Mouse (Mus musculus) intestine, embryonic 16.5 days (tissue): ENCODE data around the gene Hist1h3f. TPM values are rescaled to one million over a fixed set of nuclear protein-coding genes. Genes with fewer than 3 reads are reported as not detected.
"Not testable (repeated sequence)": the region's sequence is repeated elsewhere in the genome, so short reads cannot be mapped to it uniquely, and the experiment has no call there.

Experiments used
- ATAC-seq: fragments of 200-750 bp; cut with Nextera tagmentation; 2 replicates; pipeline ENCODE4 v1.8.0; 2017; ENCODE audit warnings: moderate TSS enrichment, moderate library complexity
- H3K27ac ChIP-seq: fragments of 300-500 bp; sonication (generic); 2 replicates; pipeline ENCODE4 v1.5.1; 2014; ENCODE audit warnings: mild to moderate bottlenecking, low read length
- H3K27me3 ChIP-seq: fragments of 300-500 bp; sonication (generic); replicated peaks from 2 replicates; pipeline ENCODE4 v1.6.1; 2014; ENCODE audit warnings: low read length, control low read depth, mixed read lengths; ENCODE audit not compliant: control insufficient read depth, insufficient read depth
- H3K36me3 ChIP-seq: fragments of 300-500 bp; sonication (generic); 2 replicates; pipeline ENCODE4 v1.6.1; 2014; ENCODE audit warnings: low read length, control low read depth; ENCODE audit not compliant: control insufficient read depth, insufficient read depth
- H3K4me1 ChIP-seq: fragments of 300-500 bp; sonication (generic); 2 replicates; pipeline ENCODE4 v1.6.1; 2014; ENCODE audit warnings: low read length, control low read depth, mixed read lengths; ENCODE audit not compliant: control insufficient read depth, insufficient read depth
- H3K4me2 ChIP-seq: fragments of 300-500 bp; sonication (generic); 2 replicates; pipeline ENCODE4 v1.6.1; 2014; ENCODE audit warnings: low read depth, low read length, control low read depth
- H3K4me3 ChIP-seq: fragments of 300-500 bp; sonication (generic); 2 replicates; pipeline ENCODE4 v1.5.1; 2014; ENCODE audit warnings: mild to moderate bottlenecking, low read length
- H3K9ac ChIP-seq: fragments of 300-500 bp; sonication (generic); 2 replicates; pipeline ENCODE4 v1.6.1; 2014; ENCODE audit warnings: low read depth, low read length
- H3K9me3 ChIP-seq: fragments of 300-500 bp; sonication (generic); 2 replicates; pipeline ENCODE4 v1.6.1; 2016; ENCODE audit warnings: low read length, control low read depth; ENCODE audit not compliant: control insufficient read depth
- WGBS: fragments of 180-500 bp; shearing (Covaris S2); extraction: QIAGEN DNeasy Blood & Tissue Kit; methylation state at CpG from one replicate; pipeline ENCODE4 v1.1.7; 2014; 5-methylcytosine and 5-hydroxymethylcytosine counted together
- polyA plus RNA-seq: library from polyadenylated mRNA; unstranded; fragments of >200 nt; fragmentation: Nextera tagmentation; extraction: Ambion mirVana; gene quantifications from 2 replicates; pipeline ENCODE4 v1.2.1, GENCODE M21; 2015

Hist1h3f gene
- polyA plus RNA-seq, 1 experiment from 2014 or later: 0.60 TPM

- H3K27me3 ChIP-seq: no peaks in the 10 kb centered on the region
- H3K36me3 ChIP-seq: no peaks in the 10 kb centered on the region
- peak overlapping the region; percentile 65 for H3K4me2 ChIP-seq
- H3K27ac ChIP-seq: peak overlapping the region; percentile 98
- peaks cover 21% of the 10 kb centered on the region for H3K4me1 ChIP-seq
- peak overlapping the region; percentile 67 for H3K9ac ChIP-seq
- ATAC-seq: peak; percentile 34
- under 1% methylated on average over 15 of the region's 15 CpGs for WGBS
- H3K9me3 ChIP-seq: no peaks in the 10 kb centered on the region
- H3K4me3 ChIP-seq: peak overlapping the region; percentile 55
These were observed 9.3 kb upstream of the Hist1h3f start for GRCm38 (mm10) chr13:23534368-23535131.

GRCm38 (mm10) chr13:23535137-23536075, 8.4 kb upstream of the Hist1h3f start, which contains the start of gene Hist1h3g:
TSS of gene Hist1h3g (plus strand) at chr13:23535422.
- not testable (repeated sequence) for H3K36me3 ChIP-seq, H3K27me3 ChIP-seq, H3K9me3 ChIP-seq
- peak within 1 kb of the TSS; percentile 98 for H3K27ac ChIP-seq
- H3K9ac ChIP-seq: peak within 1 kb of the TSS; percentile 68
- peak; percentile 91 for ATAC-seq
- WGBS: 1% methylated on average over 37 of the region's 62 CpGs
- H3K4me2 ChIP-seq: peak within 1 kb of the TSS; percentile 65
- peak within 1 kb of the TSS; percentile 55 for H3K4me3 ChIP-seq
- peaks cover 21% of the 10 kb centered on the region for H3K4me1 ChIP-seq

GRCm38 (mm10) chr13:23536076-23536822, 7.6 kb upstream of the Hist1h3f start:
- Histone ChIP-seq H3K4me1 (peaks cover 21% of the 10 kb centered on the region), H3K9ac (peak overlapping the region; percentile 62), H3K9me3 (no peaks in the 10 kb centered on the region), H3K36me3 (no peaks in the 10 kb centered on the region), H3K27me3 (no peaks in the 10 kb centered on the region), H3K4me2 (peak overlapping the region; percentile 65), H3K4me3 (peak overlapping the region; percentile 44), H3K27ac (peak overlapping the region; percentile 35)
- WGBS: 12% methylated on average over 7 of the region's 7 CpGs
- no peak for ATAC-seq

- H3K9ac ChIP-seq: no peak overlapping the region
- WGBS: 68% methylated on average over 3 of the region's 3 CpGs
- H3K9me3 ChIP-seq: no peaks in the 10 kb centered on the region
- peaks cover 20% of the 10 kb centered on the region for H3K4me1 ChIP-seq
- no peak for ATAC-seq
- no peaks in the 10 kb centered on the region for H3K36me3 ChIP-seq
- no peak overlapping the region for H3K27ac ChIP-seq
- H3K4me3 ChIP-seq: no peak overlapping the region
- peak overlapping the region; percentile 12; the same call in 1 of the 2 replicates for H3K4me2 ChIP-seq
- no peaks in the 10 kb centered on the region for H3K27me3 ChIP-seq
These were observed 6.7 kb upstream of the Hist1h3f start for GRCm38 (mm10) chr13:23537006-23537710.

- Histone ChIP-seq H3K27me3 (no peaks in the 10 kb centered on the region), H3K27ac (no peak overlapping the region), H3K4me1 (peaks cover 9% of the 10 kb centered on the region; the same call in 1 of the 2 replicates), H3K36me3 (no peaks in the 10 kb centered on the region), H3K4me2 (no peak overlapping the region), H3K4me3 (no peak overlapping the region), H3K9ac (no peak overlapping the region), H3K9me3 (no peaks in the 10 kb centered on the region)
- WGBS: 76% methylated on average over 5 of the region's 5 CpGs
- ATAC-seq: no peak
These were observed 5.6 kb upstream of the Hist1h3f start for GRCm38 (mm10) chr13:23538249-23538648.

GRCm38 (mm10) chr13:23539821-23540220, 4.0 kb upstream of the Hist1h3f start:
- WGBS: 62% methylated on average over 1 of the region's 1 CpGs
- not testable (repeated sequence) for H3K4me3 ChIP-seq, H3K9ac ChIP-seq, ATAC-seq, H3K4me2 ChIP-seq, H3K36me3 ChIP-seq, H3K9me3 ChIP-seq, H3K27ac ChIP-seq, H3K27me3 ChIP-seq, H3K4me1 ChIP-seq

- no peak overlapping the region for H3K27ac ChIP-seq
- WGBS: 91% methylated on average over 3 of the region's 3 CpGs
- H3K4me3 ChIP-seq: no peak overlapping the region
- no peak for ATAC-seq
- H3K9me3 ChIP-seq: no peaks in the 10 kb centered on the region
- no peaks in the 10 kb centered on the region for H3K27me3 ChIP-seq
- H3K4me2 ChIP-seq: no peak overlapping the region
- no peak overlapping the region for H3K9ac ChIP-seq
- H3K4me1 ChIP-seq: 0 out of 2 replicates have a peak, but pooled peaks cover 5% of the 10 kb centered on the region
- no peaks in the 10 kb centered on the region for H3K36me3 ChIP-seq
These were observed 2.4 kb upstream of the Hist1h3f start for GRCm38 (mm10) chr13:23541497-23541896.

GRCm38 (mm10) chr13:23542225-23542980, 1.4 kb upstream of the Hist1h3f start:
- not testable (repeated sequence) for H3K27me3 ChIP-seq, ATAC-seq, H3K4me1 ChIP-seq, H3K36me3 ChIP-seq, H3K9me3 ChIP-seq
- peak overlapping the region; percentile 60 for H3K4me2 ChIP-seq
- peak overlapping the region; percentile 66 for H3K9ac ChIP-seq
- WGBS: 12% methylated on average over 3 of the region's 3 CpGs
- peak overlapping the region; percentile 75 for H3K27ac ChIP-seq
- peak overlapping the region; percentile 52 for H3K4me3 ChIP-seq
